ENCODE assay signal across 21 mouse cellular contexts in the genomic region with DNA sequence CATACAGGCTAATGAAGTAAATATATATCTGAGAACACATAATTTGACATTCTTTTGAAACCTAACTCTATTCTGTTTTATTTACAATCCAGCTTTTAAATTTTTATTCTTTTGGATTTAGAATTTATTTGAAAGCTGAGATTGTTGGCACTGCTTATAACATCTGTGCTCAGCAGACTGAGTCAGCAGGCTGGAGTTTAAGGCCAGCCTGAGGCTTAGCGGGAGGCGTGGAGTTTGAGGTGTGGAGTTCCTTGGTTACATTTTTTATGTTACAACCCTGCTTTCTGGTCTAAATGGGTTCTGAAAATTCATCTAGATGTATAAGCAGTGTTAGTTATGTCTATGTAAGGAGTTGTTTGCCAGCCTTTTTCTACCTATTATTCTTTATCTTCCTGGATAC. TPM values are rescaled to one million over a fixed set of nuclear protein-coding genes. Genes with fewer than 3 reads are reported as not detected.
"Had no signal": no experiment of that assay in that cellular context is flagged by ENCODE, and none has a peak within 500 bp of the region (broad histone marks: within the 10 kb centered on the region; RNA-seq: fewer than 3 reads in every experiment).

No protein-coding gene starts in this region.

- H3K36me3 ChIP-seq: kidney, embryonic 15.5 days; liver, embryonic 13.5 days; midbrain, embryonic 13.5 days; neural tube, embryonic 12.5 days had no signal

- H3K4me1 ChIP-seq: kidney, embryonic 15.5 days; liver, embryonic 13.5 days; midbrain, embryonic 13.5 days; neural tube, embryonic 12.5 days had no signal

- H3K4me2 ChIP-seq: kidney, embryonic 15.5 days; liver, embryonic 13.5 days; midbrain, embryonic 13.5 days; neural tube, embryonic 12.5 days had no signal

- H3K9me3 ChIP-seq: kidney, embryonic 15.5 days; midbrain, embryonic 13.5 days; neural tube, embryonic 12.5 days had no signal

- ATAC-seq: liver, postnatal 0 days; midbrain, embryonic 13.5 days had no signal

- H3K4me3 ChIP-seq: kidney, embryonic 15.5 days; liver, embryonic 13.5 days; midbrain, embryonic 13.5 days; neural tube, embryonic 12.5 days had no signal

- H3K9ac ChIP-seq: kidney, embryonic 15.5 days; liver, embryonic 13.5 days; liver, postnatal 0 days; midbrain, embryonic 13.5 days; neural tube, embryonic 12.5 days had no signal

- DNase-seq: kidney, postnatal 14 days; liver; liver, embryonic 13.5 days; liver, postnatal 0 days; lung, postnatal 36 days; thymus, adult 18-20 months; thymus, postnatal 14 days had no signal

- H3K27ac ChIP-seq: kidney, embryonic 15.5 days; liver, embryonic 13.5 days; midbrain, embryonic 13.5 days; neural tube, embryonic 12.5 days; stomach, postnatal 0 days had no signal

- H3K27me3 ChIP-seq: kidney, embryonic 15.5 days; liver, embryonic 13.5 days; midbrain, embryonic 13.5 days; neural tube, embryonic 12.5 days had no signal

RNA-seq across cellular contexts. Expression of a gene that starts 35.7 kb away (rescaled TPM):
- total RNA-seq: layer of hippocampus, adult 8-10 months; layer of hippocampus, postnatal 14 days; left cerebral cortex, adult 18-20 months; left cerebral cortex, postnatal 10 days; left cerebral cortex, postnatal 4 days; megakaryocyte progenitor cell, adult 5-6 weeks; monocyte, adult 5-6 weeks; neutrophil, adult 5-6 weeks had no signal
- polyA plus RNA-seq: kidney, embryonic 15.5 days; large intestine, adult 2 months; liver, embryonic 13.5 days; liver, postnatal 0 days; lung, embryonic 16.5 days; midbrain, embryonic 13.5 days; neural tube, embryonic 12.5 days; stomach, postnatal 0 days had no signal
